In genomic region chr2:84736312-84737161, GRCm38 (mm10) we compare ENCODE assay signal across 8 mouse cellular contexts. TPM values are rescaled to one million over a fixed set of nuclear protein-coding genes. Genes with fewer than 3 reads are reported as not detected.
A peak's percentile ranks its signal among the peaks of the same experiment; 100 is the strongest.
DNase-seq lines count a peak whose midpoint lies in the region; ATAC-seq lines count a peak whose summit lies in the region.
"Had no signal": no experiment of that assay in that cellular context is flagged by ENCODE, and none has a peak within 500 bp of the region (broad histone marks: within the 10 kb centered on the region; RNA-seq: fewer than 3 reads in every experiment).

No protein-coding gene starts in this region.

- H3K4me3 ChIP-seq in embryonic facial prominence, embryonic 13.5 days = peak overlapping the region; percentile 15
- peak overlapping the region; percentile 12; the same call in 1 of the 2 replicates for H3K4me3 ChIP-seq in intestine, embryonic 16.5 days (ENCODE audit: low read length)
- H3K4me3 ChIP-seq in neural tube, embryonic 13.5 days = peak overlapping the region; percentile 64

- no peaks in the 10 kb centered on the region for H3K9me3 ChIP-seq in embryonic facial prominence, embryonic 13.5 days
- no peaks in the 10 kb centered on the region for H3K9me3 ChIP-seq in intestine, embryonic 16.5 days (ENCODE audit: control insufficient read depth, low read length)
- no peaks in the 10 kb centered on the region for H3K9me3 ChIP-seq in neural tube, embryonic 13.5 days

- peaks cover 2% of the 10 kb centered on the region; the same call in 1 of the 2 replicates for H3K27me3 ChIP-seq in embryonic facial prominence, embryonic 13.5 days
- H3K27me3 ChIP-seq in intestine, embryonic 16.5 days (replicated peaks; ENCODE audit: control insufficient read depth, insufficient read depth, low read length) = peaks cover 9% of the 10 kb centered on the region
- no peaks in the 10 kb centered on the region for H3K27me3 ChIP-seq in neural tube, embryonic 13.5 days

- peaks cover 15% of the 10 kb centered on the region for H3K36me3 ChIP-seq in embryonic facial prominence, embryonic 13.5 days
- H3K36me3 ChIP-seq in intestine, embryonic 16.5 days (ENCODE audit: control insufficient read depth, insufficient read depth, low read length) = no peaks in the 10 kb centered on the region
- H3K36me3 ChIP-seq in neural tube, embryonic 13.5 days = peaks cover 9% of the 10 kb centered on the region; the same call in 1 of the 2 replicates

- H3K27ac ChIP-seq in embryonic facial prominence, embryonic 13.5 days = peak overlapping the region; percentile 71; the same call in 1 of the 2 replicates
- H3K27ac ChIP-seq in intestine, embryonic 16.5 days (ENCODE audit: low read length) = no peak overlapping the region
- peak overlapping the region; percentile 92; the same call in 1 of the 2 replicates for H3K27ac ChIP-seq in neural tube, embryonic 13.5 days (replicated peaks)

- peak overlapping the region; percentile 75 for H3K4me2 ChIP-seq in embryonic facial prominence, embryonic 13.5 days
- no peak overlapping the region for H3K4me2 ChIP-seq in intestine, embryonic 16.5 days (ENCODE audit: low read depth, low read length)
- peak overlapping the region; percentile 78 for H3K4me2 ChIP-seq in neural tube, embryonic 13.5 days

- WGBS in embryonic facial prominence, embryonic 13.5 days = 5% methylated on average over 27 of the region's 27 CpGs
- WGBS in intestine, embryonic 16.5 days = 5% methylated on average over 27 of the region's 27 CpGs
- WGBS in neural tube, embryonic 13.5 days = 8% methylated on average over 27 of the region's 27 CpGs

- H3K4me1 ChIP-seq in embryonic facial prominence, embryonic 13.5 days = peaks cover 83% of the 10 kb centered on the region
- peaks cover 52% of the 10 kb centered on the region for H3K4me1 ChIP-seq in intestine, embryonic 16.5 days (ENCODE audit: control insufficient read depth, insufficient read depth, low read length)
- peaks cover 83% of the 10 kb centered on the region for H3K4me1 ChIP-seq in neural tube, embryonic 13.5 days (replicated peaks)

- H3K9ac ChIP-seq in embryonic facial prominence, embryonic 13.5 days = peak overlapping the region; percentile 59
- peak overlapping the region; percentile 16; the same call in 1 of the 2 replicates for H3K9ac ChIP-seq in intestine, embryonic 16.5 days (ENCODE audit: low read depth, low read length)
- H3K9ac ChIP-seq in neural tube, embryonic 13.5 days = peak overlapping the region; percentile 89

- ATAC-seq in embryonic facial prominence, embryonic 13.5 days (ENCODE audit: insufficient number of reproducible peaks, insufficient read depth, low FRiP score, low TSS enrichment, low read depth) = no peak
- no peak for ATAC-seq in intestine, embryonic 16.5 days
- ATAC-seq in neural tube, embryonic 13.5 days (ENCODE audit: low read depth) = no peak

- DNase-seq in right cerebral cortex, postnatal 25 days = peak; percentile 15
- DNase-seq in right cerebral cortex, postnatal 14 days = no peak
- no peak for DNase-seq in adrenal gland, adult 18-20 months (ENCODE audit: low spot score in 2 of 2)
- no peak for DNase-seq in left cerebral cortex, adult 18-20 months (ENCODE audit: low spot score in 2 of 2)

RNA-seq across cellular contexts. Expression of gene Ypel4, which starts 2.7 kb away (rescaled TPM):
- 9.8 and 12.1 TPM in 2 replicates for polyA plus RNA-seq in embryonic facial prominence, embryonic 13.5 days (2015; fragmentation: Nextera tagmentation; extraction: Ambion mirVana)
- polyA plus RNA-seq in intestine, embryonic 16.5 days (2015; fragmentation: Nextera tagmentation; extraction: Ambion mirVana) = 4.3 and 6.0 TPM in 2 replicates
- polyA plus RNA-seq in neural tube, embryonic 13.5 days (2015; fragmentation: Nextera tagmentation; extraction: Ambion mirVana) = 18.8 and 19.1 TPM in 2 replicates
- 1 to 10 TPM; 4.8 to 5.1 TPM for total RNA-seq in adrenal gland, adult 18-20 months (2021)
- total RNA-seq in left cerebral cortex, adult 18-20 months (2021) = 10 to 100 TPM; 92.2 to 93.5 TPM

RNA-seq across cellular contexts. Expression of gene Gm19426, which starts 6.9 kb away (rescaled TPM):
- polyA plus RNA-seq in embryonic facial prominence, embryonic 13.5 days (2015; fragmentation: Nextera tagmentation; extraction: Ambion mirVana) = 8.6 and 9.6 TPM in 2 replicates
- polyA plus RNA-seq in intestine, embryonic 16.5 days (2015; fragmentation: Nextera tagmentation; extraction: Ambion mirVana) = 5.1 and 5.4 TPM in 2 replicates
- polyA plus RNA-seq in neural tube, embryonic 13.5 days (2015; fragmentation: Nextera tagmentation; extraction: Ambion mirVana) = 4.7 and 7.0 TPM in 2 replicates
- 1 to 10 TPM; 1.5 to 1.8 TPM for total RNA-seq in adrenal gland, adult 18-20 months (2021)
- total RNA-seq in left cerebral cortex, adult 18-20 months (2021) = 1 to 10 TPM; 2.2 to 2.5 TPM
- total RNA-seq: common myeloid progenitor, adult 5-6 weeks had no signal

RNA-seq across cellular contexts. Expression of gene Clp1, which starts 9.4 kb away (rescaled TPM):
- polyA plus RNA-seq in embryonic facial prominence, embryonic 13.5 days (2015; fragmentation: Nextera tagmentation; extraction: Ambion mirVana) = 32.7 and 39.0 TPM in 2 replicates
- polyA plus RNA-seq in intestine, embryonic 16.5 days (2015; fragmentation: Nextera tagmentation; extraction: Ambion mirVana) = 28.3 and 28.4 TPM in 2 replicates
- polyA plus RNA-seq in neural tube, embryonic 13.5 days (2015; fragmentation: Nextera tagmentation; extraction: Ambion mirVana) = 28.1 and 29.6 TPM in 2 replicates
- total RNA-seq in adrenal gland, adult 18-20 months (2021) = 10 to 100 TPM; 13.4 to 15.3 TPM
- 10 to 100 TPM; 10.4 to 10.5 TPM for total RNA-seq in left cerebral cortex, adult 18-20 months (2021)

RNA-seq across cellular contexts. Expression of gene Zdhhc5, which starts 21.6 kb away (rescaled TPM):
- 25.2 and 29.6 TPM in 2 replicates for polyA plus RNA-seq in embryonic facial prominence, embryonic 13.5 days (2015; fragmentation: Nextera tagmentation; extraction: Ambion mirVana)
- polyA plus RNA-seq in intestine, embryonic 16.5 days (2015; fragmentation: Nextera tagmentation; extraction: Ambion mirVana) = 18.3 and 23.4 TPM in 2 replicates
- polyA plus RNA-seq in neural tube, embryonic 13.5 days (2015; fragmentation: Nextera tagmentation; extraction: Ambion mirVana) = 17.6 and 19.2 TPM in 2 replicates
- total RNA-seq in adrenal gland, adult 18-20 months (2021) = 10 to 100 TPM; 62.0 to 70.2 TPM
- total RNA-seq in left cerebral cortex, adult 18-20 months (2021) = 10 to 100 TPM; 49.2 TPM

RNA-seq across cellular contexts. Expression of gene Serping1, which starts 38.7 kb away (rescaled TPM):
- polyA plus RNA-seq in embryonic facial prominence, embryonic 13.5 days (2015; fragmentation: Nextera tagmentation; extraction: Ambion mirVana) = 26.0 and 31.3 TPM in 2 replicates
- 62.5 and 62.6 TPM in 2 replicates for polyA plus RNA-seq in intestine, embryonic 16.5 days (2015; fragmentation: Nextera tagmentation; extraction: Ambion mirVana)
- polyA plus RNA-seq in neural tube, embryonic 13.5 days (2015; fragmentation: Nextera tagmentation; extraction: Ambion mirVana) = 36.2 and 37.0 TPM in 2 replicates
- total RNA-seq in adrenal gland, adult 18-20 months (2021) = 100 to 1,000 TPM in 1 of 2 experiments, 10 to 100 TPM in 1; 78.6 to 115 TPM
- 1 to 10 TPM; 8.5 to 9.2 TPM for total RNA-seq in left cerebral cortex, adult 18-20 months (2021)
- total RNA-seq: common myeloid progenitor, adult 5-6 weeks had no signal

Comparison
In these comparisons a context has a peak if more than half of its experiments do, and no peak if none do; other contexts are left out.
1. H3K4me3 ChIP-seq: peak in every context shown above with its lines; median percentile 64 in neural tube, embryonic 13.5 days; 15 in embryonic facial prominence, embryonic 13.5 days; 12 in intestine, embryonic 16.5 days.
2. H3K9ac ChIP-seq: peak in every context shown above with its lines; median percentile 89 in neural tube, embryonic 13.5 days; 59 in embryonic facial prominence, embryonic 13.5 days; 16 in intestine, embryonic 16.5 days.